Mouse (Mus musculus) spleen, adult 2 months (tissue): ENCODE measurements at regions not wholly inside any gene's neighbourhood (a gene's known extent, or its start where the extent isn't known, plus 50 kb on each side); places are given as distances from the start of the nearest gene placed in this dataset.

Experiments used
- CTCF ChIP-seq: fragments of 200-500 bp; IDR thresholded peaks from 2 replicates; pipeline ENCODE4 v1.5.1; 2011; ENCODE audit warnings: mild to moderate bottlenecking, inconsistent platforms; ENCODE audit not compliant: insufficient read depth, insufficient read length, insufficient replicate concordance; ENCODE audit errors: extremely low read depth
- POLR2A ChIP-seq: fragments of 200-500 bp; IDR thresholded peaks from 2 replicates; pipeline ENCODE4 v1.6.1; 2011; ENCODE audit warnings: low read depth, low read length, inconsistent platforms

GRCm38 (mm10) chr16:25058812-25059501 is 227.7 kb upstream of the Tprg start:
- TF ChIP-seq POLR2A (no peak), CTCF (no peak)
